Mouse (Mus musculus) intestine, embryonic 14.5 days (tissue): ENCODE data around the gene Hcn2. TPM values are rescaled to one million over a fixed set of nuclear protein-coding genes. Genes with fewer than 3 reads are reported as not detected.
A peak's percentile ranks its signal among the peaks of the same experiment; 100 is the strongest.
"Not testable (repeated sequence)": the region's sequence is repeated elsewhere in the genome, so short reads cannot be mapped to it uniquely, and the experiment has no call there.

ENCODE experiments used
- ATAC-seq: fragments of 200-750 bp; cut with Nextera tagmentation; replicated peaks from 2 replicates; pipeline ENCODE4 v1.8.0; 2017; ENCODE audit warnings: low read depth, moderate number of reproducible peaks, moderate TSS enrichment, moderate library complexity; ENCODE audit not compliant: low FRiP score, low TSS enrichment
- DNase-seq: peaks from one replicate; pipeline ENCODE4 v3.0.0-alpha.2; 2018; ENCODE audit warnings: low spot score
- H3K27ac ChIP-seq: fragments of 300-500 bp; sonication (generic); 2 replicates; pipeline ENCODE4 v1.5.1; 2014; ENCODE audit warnings: low read depth, mild to moderate bottlenecking, control low read depth
- H3K27me3 ChIP-seq: fragments of 300-500 bp; sonication (generic); replicated peaks from 2 replicates; pipeline ENCODE4 v1.6.1; 2014; ENCODE audit warnings: low read length, control low read depth; ENCODE audit not compliant: control insufficient read depth, insufficient read depth
- H3K36me3 ChIP-seq: fragments of 300-500 bp; sonication (generic); 2 replicates; pipeline ENCODE4 v1.6.1; 2014; ENCODE audit warnings: low read length, control low read depth; ENCODE audit not compliant: control insufficient read depth, insufficient read depth
- H3K4me1 ChIP-seq: fragments of 300-500 bp; sonication (generic); replicated peaks from 2 replicates; pipeline ENCODE4 v1.6.1; 2014; ENCODE audit warnings: low read length, control low read depth, mixed read lengths; ENCODE audit not compliant: control insufficient read depth, insufficient read depth
- H3K4me2 ChIP-seq: fragments of 300-500 bp; sonication (generic); 2 replicates; pipeline ENCODE4 v1.6.1; 2014; ENCODE audit warnings: low read length
- H3K4me3 ChIP-seq: fragments of 300-500 bp; sonication (generic); 2 replicates; pipeline ENCODE4 v1.5.1; 2014; ENCODE audit warnings: low read depth, low read length, control low read depth, mixed read lengths
- H3K9ac ChIP-seq: fragments of 300-500 bp; sonication (generic); 2 replicates; pipeline ENCODE4 v1.6.1; 2014; ENCODE audit warnings: mild to moderate bottlenecking, low read length
- H3K9me3 ChIP-seq: fragments of 300-500 bp; sonication (generic); 2 replicates; pipeline ENCODE4 v1.6.1; 2016; ENCODE audit warnings: low read length, control low read depth; ENCODE audit not compliant: control insufficient read depth
- WGBS: fragments of 180-500 bp; shearing (Covaris S2); extraction: QIAGEN DNeasy Blood & Tissue Kit; methylation state at CpG from one replicate; pipeline ENCODE4 v1.1.7; 2014; 5-methylcytosine and 5-hydroxymethylcytosine counted together
- polyA plus RNA-seq: library from polyadenylated mRNA; unstranded; fragments of >200 nt; fragmentation: Nextera tagmentation; extraction: Ambion mirVana; gene quantifications from 2 replicates; pipeline ENCODE4 v1.2.1, GENCODE M21; 2014

Hcn2 gene
- polyA plus RNA-seq, 1 experiment from 2014 or later, result 0.09 TPM

GRCm38 (mm10) chr10:79694379-79694655 is 22.1 kb upstream of the Hcn2 start:
- Histone ChIP-seq H3K4me1 (peaks cover 7% of the 10 kb centered on the region), H3K36me3 (0 out of 2 replicates have a peak, but pooled peaks cover under 1% of the 10 kb centered on the region), H3K4me2 (no peak overlapping the region), H3K27ac (no peak overlapping the region), H3K9ac (no peak overlapping the region), H3K4me3 (no peak overlapping the region), H3K9me3 (no peaks in the 10 kb centered on the region), H3K27me3 (no peaks in the 10 kb centered on the region)
- DNase-seq (no peak), ATAC-seq (no peak)
- WGBS, result 84% methylated on average over 6 of the region's 6 CpGs

DNA sequence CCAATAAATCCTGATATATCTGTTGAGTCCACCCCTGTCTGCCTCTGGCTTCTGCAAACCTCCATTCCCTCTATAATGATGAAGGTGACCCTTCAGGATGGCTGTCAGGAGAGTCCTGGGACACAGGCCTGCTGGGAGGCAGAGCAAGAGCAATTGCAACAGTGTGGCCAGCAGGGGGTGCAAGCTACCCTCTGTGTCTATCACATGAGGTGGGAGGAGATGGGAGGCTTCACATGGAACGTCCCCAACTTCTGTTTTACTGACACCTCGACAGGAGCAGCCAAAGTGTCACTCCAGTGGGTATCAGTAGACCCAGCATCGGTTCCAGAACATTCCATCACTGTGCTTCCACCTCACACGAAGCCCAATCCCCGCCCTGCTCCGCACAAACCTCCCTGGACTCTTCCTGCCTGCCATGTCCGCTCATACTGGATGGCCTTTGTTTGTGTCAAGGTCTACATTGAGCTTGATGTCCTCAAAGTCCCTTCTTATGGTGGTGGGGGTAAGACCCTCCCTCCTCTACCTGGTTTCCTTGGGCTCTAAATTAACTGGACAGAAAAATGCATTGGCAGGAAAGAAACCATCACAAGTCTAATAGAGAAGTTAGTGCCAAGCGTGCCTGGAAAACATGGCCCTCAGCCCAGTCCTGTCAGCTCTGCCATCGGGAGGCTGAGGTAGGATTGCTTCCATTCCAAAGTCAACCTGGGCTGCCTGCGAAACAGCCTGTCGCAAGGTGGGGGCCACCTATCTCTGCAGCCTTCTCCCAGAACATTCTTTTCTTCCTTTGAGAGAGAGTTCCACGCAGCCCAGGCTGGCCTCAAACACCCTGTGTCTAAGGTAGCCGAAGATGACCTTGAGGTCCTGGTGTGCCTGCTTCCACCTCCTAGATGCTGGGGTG is 21.0 kb upstream of the Hcn2 start:
- no peak overlapping the region for H3K9ac ChIP-seq
- no peaks in the 10 kb centered on the region for H3K9me3 ChIP-seq
- no peaks in the 10 kb centered on the region for H3K36me3 ChIP-seq
- peak overlapping the region; percentile 14; the same call in 1 of the 2 replicates for H3K4me2 ChIP-seq
- ATAC-seq (peak; percentile 25; the same call in 1 of the 2 replicates), DNase-seq (peak; percentile 82)
- peaks cover 7% of the 10 kb centered on the region for H3K4me1 ChIP-seq
- no peaks in the 10 kb centered on the region for H3K27me3 ChIP-seq
- WGBS, result 59% methylated on average over 13 of the region's 13 CpGs
- no peak overlapping the region for H3K4me3 ChIP-seq
- peak overlapping the region; percentile 73 for H3K27ac ChIP-seq

GRCm38 (mm10) chr10:79696129-79696651 is 20.2 kb upstream of the Hcn2 start:
- peak overlapping the region; percentile 14; the same call in 1 of the 2 replicates for H3K4me2 ChIP-seq
- 30% methylated on average over 9 of the region's 9 CpGs for WGBS

GRCm38 (mm10) chr10:79697916-79698315 is 18.5 kb upstream of the Hcn2 start:
- DNase-seq (no peak), ATAC-seq (no peak)
- H3K27ac ChIP-seq, result no peak overlapping the region
- 69% methylated on average over 6 of the region's 6 CpGs for WGBS
- H3K9me3 ChIP-seq, result no peaks in the 10 kb centered on the region
- peaks cover 17% of the 10 kb centered on the region for H3K4me1 ChIP-seq
- H3K36me3 ChIP-seq, result no peaks in the 10 kb centered on the region
- no peaks in the 10 kb centered on the region for H3K27me3 ChIP-seq
- H3K4me3 ChIP-seq, result no peak overlapping the region
- H3K9ac ChIP-seq, result no peak overlapping the region
- H3K4me2 ChIP-seq, result no peak overlapping the region

More at GRCm38 (mm10) chr10:79696129-79696651, 20.2 kb upstream of the Hcn2 start:
- peak; percentile 65 for DNase-seq
- Histone ChIP-seq H3K36me3 (no peaks in the 10 kb centered on the region), H3K27ac (peak overlapping the region; percentile 73), H3K9ac (no peak overlapping the region), H3K9me3 (no peaks in the 10 kb centered on the region), H3K4me1 (peaks cover 11% of the 10 kb centered on the region), H3K4me3 (no peak overlapping the region), H3K27me3 (no peaks in the 10 kb centered on the region)
- ATAC-seq, result peak; percentile 51; the same call in 1 of the 2 replicates

DNA sequence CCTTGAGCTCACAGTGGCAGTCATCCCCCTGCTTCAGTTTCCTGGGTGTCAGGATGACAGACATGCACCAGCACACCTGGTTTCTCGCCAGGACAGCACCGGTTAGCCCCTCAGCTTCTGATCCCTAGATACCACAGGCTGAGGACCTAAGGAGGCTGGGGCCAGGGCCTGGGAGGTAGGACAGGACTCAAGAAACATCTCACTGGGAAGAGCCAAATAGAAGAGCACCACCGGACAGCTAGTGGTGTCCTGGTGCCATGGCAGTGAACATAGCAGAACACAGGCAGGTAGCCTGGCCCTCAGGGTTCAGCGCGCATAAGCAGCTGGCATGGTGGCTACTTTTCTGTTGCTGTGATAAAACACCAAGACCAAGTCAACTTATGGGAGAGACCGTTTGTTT is 18.0 kb upstream of the Hcn2 start:
- DNase-seq (no peak), ATAC-seq (no peak)
- Histone ChIP-seq H3K4me1 (peaks cover 17% of the 10 kb centered on the region), H3K27me3 (no peaks in the 10 kb centered on the region), H3K27ac (no peak overlapping the region), H3K4me3 (no peak overlapping the region), H3K36me3 (no peaks in the 10 kb centered on the region), H3K9me3 (no peaks in the 10 kb centered on the region), H3K4me2 (no peak overlapping the region), H3K9ac (no peak overlapping the region)
- 96% methylated on average over 6 of the region's 6 CpGs for WGBS

DNA sequence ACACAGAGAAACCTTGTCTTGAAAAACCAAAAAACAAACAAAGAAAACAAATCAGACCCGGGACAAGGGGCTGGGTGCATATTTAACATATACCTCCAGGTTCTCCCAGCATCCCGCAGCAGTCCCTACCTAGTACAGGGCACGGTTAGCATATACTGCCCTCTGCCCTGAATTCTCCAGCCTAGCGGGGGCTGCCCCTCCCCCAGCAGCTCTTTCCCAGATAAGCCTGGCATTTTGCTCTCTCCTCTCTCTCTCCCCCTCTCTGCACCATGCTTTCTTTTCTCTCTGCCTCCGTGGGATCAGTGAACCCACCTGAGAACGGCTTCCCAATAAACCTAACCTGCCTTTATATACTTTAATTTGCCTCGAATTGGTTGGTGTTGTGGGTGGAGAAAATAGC is 15.8 kb upstream of the Hcn2 start:
- H3K36me3 ChIP-seq, result no peaks in the 10 kb centered on the region
- no peak overlapping the region for H3K9ac ChIP-seq
- peaks cover 22% of the 10 kb centered on the region for H3K4me1 ChIP-seq
- H3K4me3 ChIP-seq, result no peak overlapping the region
- WGBS, result 34% methylated on average over 7 of the region's 7 CpGs
- ATAC-seq (no peak), DNase-seq (no peak)
- no peaks in the 10 kb centered on the region for H3K9me3 ChIP-seq
- H3K4me2 ChIP-seq, result no peak overlapping the region
- H3K27me3 ChIP-seq, result no peaks in the 10 kb centered on the region
- H3K27ac ChIP-seq, result peak overlapping the region; percentile 10; the same call in 1 of the 2 replicates

DNA sequence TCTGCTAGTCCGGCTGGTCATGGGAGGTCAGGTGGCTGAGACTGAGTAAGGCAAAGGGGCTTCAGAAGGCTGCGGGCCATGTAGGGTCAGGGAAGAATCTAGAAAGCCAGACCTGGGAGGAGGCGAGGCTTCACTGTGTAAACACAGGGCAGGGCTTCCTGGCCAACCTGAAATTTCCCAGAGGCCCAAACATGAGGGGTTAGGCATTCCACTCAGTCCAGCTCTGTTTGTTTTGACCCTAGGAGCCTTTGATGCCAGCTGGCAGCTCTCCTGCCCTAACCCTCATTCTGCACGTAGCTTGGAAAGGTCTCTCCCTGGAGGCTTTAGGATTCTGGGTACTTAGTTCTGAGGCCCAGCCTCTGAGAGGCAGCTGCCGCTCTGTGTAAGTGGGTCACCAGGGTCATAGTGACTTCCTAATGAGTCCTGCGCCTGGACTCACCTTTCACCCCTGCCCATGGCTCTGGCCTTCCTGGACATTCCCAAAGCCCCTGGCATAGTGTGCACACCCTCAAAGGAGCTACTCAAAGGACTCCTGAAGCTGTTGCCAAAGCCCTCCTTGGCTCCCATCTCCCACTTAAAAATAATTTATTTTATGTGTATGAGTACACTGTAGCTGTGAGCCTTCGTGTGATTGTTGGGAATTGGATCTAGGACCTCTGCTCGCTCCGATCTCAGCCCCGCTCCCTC is 14.8 kb upstream of the Hcn2 start:
- H3K9ac ChIP-seq, result no peak overlapping the region
- 32% methylated on average over 10 of the region's 10 CpGs for WGBS
- H3K9me3 ChIP-seq, result no peaks in the 10 kb centered on the region
- no peak overlapping the region for H3K4me3 ChIP-seq
- no peak for DNase-seq
- H3K36me3 ChIP-seq, result peaks cover 2% of the 10 kb centered on the region; the same call in 1 of the 2 replicates
- H3K27ac ChIP-seq, result peak overlapping the region; percentile 33; the same call in 1 of the 2 replicates
- no peaks in the 10 kb centered on the region for H3K27me3 ChIP-seq
- peaks cover 28% of the 10 kb centered on the region for H3K4me1 ChIP-seq
- ATAC-seq, result no peak
- no peak overlapping the region for H3K4me2 ChIP-seq

- not testable (repeated sequence) for H3K27me3 ChIP-seq, H3K27ac ChIP-seq, ATAC-seq, H3K4me2 ChIP-seq, H3K9ac ChIP-seq, H3K4me3 ChIP-seq, H3K9me3 ChIP-seq, DNase-seq
- peaks cover 13% of the 10 kb centered on the region; the same call in 1 of the 2 replicates for H3K36me3 ChIP-seq
- peaks cover 31% of the 10 kb centered on the region for H3K4me1 ChIP-seq
- WGBS, result 90% methylated on average over 2 of the region's 4 CpGs
These were observed 13.5 kb upstream of the Hcn2 start for GRCm38 (mm10) chr10:79702970-79703369.
